Mouse (Mus musculus) left cerebral cortex, adult 11 months (tissue): ENCODE measurements around the gene Limch1.

ENCODE experiments used
- DNase-seq: peaks from one replicate; pipeline ENCODE4 v3.0.0; 2022; ENCODE audit warnings: low spot score

The Limch1 gene

GRCm38 (mm10) chr5:66746761-66747160 lies 1.1 kb downstream of the Limch1 start:
- DNase-seq, result no peak

- DNase-seq, result no peak
Measured at GRCm38 (mm10) chr5:66747761-66748430, 2.3 kb downstream of the Limch1 start.

GRCm38 (mm10) chr5:66748448-66749115 lies 3.0 kb downstream of the Limch1 start:
- no peak for DNase-seq

- no peak for DNase-seq
Measured at GRCm38 (mm10) chr5:66750641-66751040, 5.0 kb downstream of the Limch1 start.

GRCm38 (mm10) chr5:66751332-66751980 lies 5.8 kb downstream of the Limch1 start:
- no peak for DNase-seq

GRCm38 (mm10) chr5:66753620-66754019 lies 8.0 kb downstream of the Limch1 start:
- no peak for DNase-seq

GRCm38 (mm10) chr5:66756821-66757705 lies 11.4 kb downstream of the Limch1 start:
- DNase-seq, result no peak

GRCm38 (mm10) chr5:66757706-66758237 lies 12.1 kb downstream of the Limch1 start:
- no peak for DNase-seq

GRCm38 (mm10) chr5:66759354-66759753 lies 13.7 kb downstream of the Limch1 start:
- DNase-seq, result no peak

- no peak for DNase-seq
Measured at GRCm38 (mm10) chr5:66760747-66761146, 15.1 kb downstream of the Limch1 start.

GRCm38 (mm10) chr5:66762006-66762405 lies 16.4 kb downstream of the Limch1 start:
- no peak for DNase-seq

GRCm38 (mm10) chr5:66764129-66764528 lies 18.5 kb downstream of the Limch1 start:
- DNase-seq, result no peak

- no peak for DNase-seq
Measured at GRCm38 (mm10) chr5:66765911-66766310, 20.3 kb downstream of the Limch1 start.

GRCm38 (mm10) chr5:66768034-66768433 lies 22.4 kb downstream of the Limch1 start:
- no peak for DNase-seq

GRCm38 (mm10) chr5:66769070-66769469 lies 23.4 kb downstream of the Limch1 start:
- DNase-seq, result no peak

GRCm38 (mm10) chr5:66769558-66769957 lies 23.9 kb downstream of the Limch1 start:
- no peak for DNase-seq

- no peak for DNase-seq
Measured at GRCm38 (mm10) chr5:66777999-66778710, 32.5 kb downstream of the Limch1 start.

GRCm38 (mm10) chr5:66780371-66780770 lies 34.7 kb downstream of the Limch1 start:
- DNase-seq, result no peak

- no peak for DNase-seq
Measured at GRCm38 (mm10) chr5:66781507-66781906, 35.9 kb downstream of the Limch1 start.

GRCm38 (mm10) chr5:66782851-66783250 lies 37.2 kb downstream of the Limch1 start:
- DNase-seq, result no peak

- DNase-seq, result no peak
Measured at GRCm38 (mm10) chr5:66784624-66785361, 39.2 kb downstream of the Limch1 start.
